Mouse (Mus musculus): Measurements from ENCODE around the gene Rsph10b. TPM values are rescaled to one million over a fixed set of nuclear protein-coding genes. Genes with fewer than 3 reads are reported as not detected.

Rsph10b gene
- polyA plus RNA-seq, 1 experiment from 2014 or later: 3.9 TPM

DNA sequence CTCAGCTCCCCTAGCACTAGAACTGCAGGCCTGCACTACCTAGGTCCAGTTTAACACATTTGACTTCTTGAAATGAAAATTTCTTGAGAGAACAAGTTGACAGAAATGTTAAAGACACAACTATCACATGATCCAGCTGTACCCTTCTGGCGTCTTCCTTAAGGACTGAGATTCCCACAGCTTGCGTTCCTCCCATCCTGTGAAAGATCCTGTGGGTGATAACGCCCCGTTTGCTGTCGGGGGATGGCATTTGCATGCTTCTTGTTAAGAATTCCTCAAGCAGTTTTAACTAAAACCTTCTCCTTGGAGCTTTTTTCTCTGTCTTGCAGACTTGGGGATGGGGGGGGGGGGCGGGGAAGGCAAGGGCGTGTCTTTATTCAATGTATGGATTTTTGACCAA is 101.7 kb downstream of the Rsph10b start:
- Histone ChIP-seq H3K4me2 (replicated peaks) (no peak overlapping the region), H3K36me3 (replicated peaks; ENCODE audit: control insufficient read depth, insufficient read depth) (no peaks in the 10 kb centered on the region), H3K9me3 (ENCODE audit: control insufficient read depth, low read length) (no peaks in the 10 kb centered on the region), H3K4me1 (replicated peaks; ENCODE audit: control insufficient read depth, insufficient read depth, low read length) (no peaks in the 10 kb centered on the region), H3K9ac (no peak overlapping the region), H3K27ac (no peak overlapping the region), H3K27me3 (ENCODE audit: control insufficient read depth, insufficient read depth, low read length) (no peaks in the 10 kb centered on the region; the same call in 1 of the 2 replicates), H3K4me3 (replicated peaks; ENCODE audit: low read length) (no peak overlapping the region)
- ATAC-seq (ENCODE audit: low FRiP score) (no peak), DNase-seq (ENCODE audit: low spot score) (no peak)
- 83% methylated on average over 7 of the region's 7 CpGs for WGBS

Other genes starting within 250 kb of the Rsph10b start
- gene Usp42, start 200.8 kb upstream of the Rsph10b start, polyA plus RNA-seq (2014; fragmentation: Nextera tagmentation; extraction: Ambion mirVana): 29.1 and 30.0 TPM in 2 replicates
- 48.0 and 52.9 TPM in 2 replicates for gene Eif2ak1, start 115.2 kb upstream of the Rsph10b start, polyA plus RNA-seq (2014; fragmentation: Nextera tagmentation; extraction: Ambion mirVana)
- 0.23 and 0.55 TPM in 2 replicates for gene Ankrd61, start 35.4 kb upstream of the Rsph10b start, polyA plus RNA-seq (2014; fragmentation: Nextera tagmentation; extraction: Ambion mirVana)
- gene Aimp2, start 23.2 kb upstream of the Rsph10b start, polyA plus RNA-seq (2014; fragmentation: Nextera tagmentation; extraction: Ambion mirVana): 86.7 and 87.4 TPM in 2 replicates
- 25.8 and 29.3 TPM in 2 replicates for gene Pms2, start 23.1 kb upstream of the Rsph10b start, polyA plus RNA-seq (2014; fragmentation: Nextera tagmentation; extraction: Ambion mirVana)
- gene Gm42421, start 4.9 kb upstream of the Rsph10b start, polyA plus RNA-seq (2014; fragmentation: Nextera tagmentation; extraction: Ambion mirVana): 1.6 and 2.5 TPM in 2 replicates
- 83.0 and 83.3 TPM in 2 replicates for gene Ccz1, start 81.8 kb downstream of the Rsph10b start, polyA plus RNA-seq (2014; fragmentation: Nextera tagmentation; extraction: Ambion mirVana)
- not detected in 2 replicates for gene Ocm, start 93.6 kb downstream of the Rsph10b start, polyA plus RNA-seq (2014; fragmentation: Nextera tagmentation; extraction: Ambion mirVana)
- gene Lmtk2, start 167.4 kb downstream of the Rsph10b start, polyA plus RNA-seq (2014; fragmentation: Nextera tagmentation; extraction: Ambion mirVana): 10.8 and 11.2 TPM in 2 replicates